Mouse (Mus musculus) A20 (cell line): ENCODE measurements at regions not wholly inside any gene's neighbourhood (a gene's known extent, or its start where the extent isn't known, plus 50 kb on each side); places are given as distances from the start of the nearest gene placed in this dataset.

Source experiments
- DNase-seq: peaks from one replicate; pipeline ENCODE4 v3.0.0-alpha.2; 2011; ENCODE audit warnings: low read depth, low spot score

GRCm38 (mm10) chr14:120146908-120147770 is 104.9 kb upstream of the Oxgr1 start:
- DNase-seq = peak; percentile 3

- no peak for DNase-seq
Measured at GRCm38 (mm10) chr14:120148803-120149202, 106.6 kb upstream of the Oxgr1 start.

- no peak for DNase-seq
Measured at GRCm38 (mm10) chr14:120149341-120149741, 107.1 kb upstream of the Oxgr1 start.

DNA sequence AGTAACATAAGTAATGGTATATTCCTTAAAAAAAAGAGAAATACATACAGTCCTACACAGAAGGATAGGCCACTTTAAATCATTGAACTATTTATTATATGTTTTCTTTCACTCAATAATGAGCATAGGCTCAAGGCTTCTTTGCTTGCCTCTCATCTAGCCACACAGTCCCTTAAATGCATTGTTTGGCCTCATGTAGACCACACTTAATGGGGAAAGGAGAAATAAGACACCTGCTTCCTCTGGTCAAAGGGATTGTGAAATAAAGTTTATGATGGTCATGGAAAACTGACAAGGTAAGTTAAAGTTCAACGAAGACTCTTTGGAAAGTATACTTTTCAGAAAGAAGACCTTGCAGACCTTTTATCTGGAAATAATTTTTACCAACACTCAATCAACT is 108.4 kb upstream of the Oxgr1 start:
- no peak for DNase-seq

DNA sequence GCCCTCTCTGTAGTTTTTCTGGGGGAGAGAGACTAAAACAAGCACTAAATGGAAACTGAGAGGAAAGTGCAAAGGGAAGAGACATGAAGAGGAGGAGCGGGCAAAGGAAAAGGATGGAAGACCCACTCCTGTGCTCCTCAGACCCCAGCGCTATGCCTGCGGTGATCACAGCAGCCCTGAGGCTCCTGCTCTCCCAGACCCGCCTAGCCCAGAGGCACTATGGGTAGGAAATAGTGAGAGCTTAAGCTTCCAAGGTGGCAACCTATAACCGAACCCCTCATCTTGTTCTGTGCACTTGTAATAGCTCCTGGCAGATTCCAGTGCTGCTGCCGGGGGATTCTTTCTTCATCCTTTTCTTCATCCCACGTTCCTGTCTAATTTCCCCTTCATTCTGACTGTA is 112.2 kb upstream of the Oxgr1 start:
- DNase-seq = no peak

DNA sequence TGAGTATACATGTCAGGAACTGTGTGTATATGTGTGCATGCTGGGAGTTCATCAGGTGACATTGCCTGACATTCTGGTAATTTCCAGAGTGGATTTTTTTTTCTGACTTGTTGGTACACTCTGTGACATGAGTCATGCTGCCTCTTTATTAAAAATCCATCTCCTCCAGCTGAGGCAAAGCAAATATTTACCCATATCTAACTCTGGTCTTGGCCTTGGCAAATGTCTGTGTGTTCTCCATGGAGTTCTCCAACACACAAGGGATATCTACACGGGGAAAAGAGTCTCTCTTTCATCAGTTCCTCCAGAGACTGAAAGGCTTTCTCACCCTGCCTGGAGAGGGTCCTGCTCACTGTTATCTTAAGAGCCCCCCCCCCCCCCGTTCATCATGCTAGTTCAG is 111.3 kb upstream of the Mbnl2 start:
- DNase-seq = no peak

GRCm38 (mm10) chr14:120165496-120166045 is 109.9 kb upstream of the Mbnl2 start:
- no peak for DNase-seq

DNA sequence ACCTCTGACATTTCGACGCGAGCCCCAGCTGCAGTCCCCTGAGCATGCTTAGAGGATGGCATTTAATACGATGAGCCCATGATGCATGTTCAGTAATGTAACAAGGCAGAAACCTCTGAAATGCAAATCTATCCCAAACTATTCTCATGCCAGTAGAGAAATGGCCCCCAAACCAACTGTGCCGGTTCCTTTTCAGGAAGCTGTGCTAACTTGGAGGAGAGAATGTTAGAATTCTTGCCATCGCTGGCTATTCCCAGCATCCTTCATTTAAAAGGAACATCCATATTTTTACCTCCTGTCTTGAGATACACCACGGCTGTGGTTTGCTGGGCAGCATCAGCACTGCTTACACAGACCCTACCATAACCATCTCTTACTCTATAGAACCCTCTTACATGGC is 104.7 kb upstream of the Mbnl2 start:
- DNase-seq = no peak

GRCm38 (mm10) chr14:120172058-120172457 is 103.4 kb upstream of the Mbnl2 start:
- no peak for DNase-seq

DNA sequence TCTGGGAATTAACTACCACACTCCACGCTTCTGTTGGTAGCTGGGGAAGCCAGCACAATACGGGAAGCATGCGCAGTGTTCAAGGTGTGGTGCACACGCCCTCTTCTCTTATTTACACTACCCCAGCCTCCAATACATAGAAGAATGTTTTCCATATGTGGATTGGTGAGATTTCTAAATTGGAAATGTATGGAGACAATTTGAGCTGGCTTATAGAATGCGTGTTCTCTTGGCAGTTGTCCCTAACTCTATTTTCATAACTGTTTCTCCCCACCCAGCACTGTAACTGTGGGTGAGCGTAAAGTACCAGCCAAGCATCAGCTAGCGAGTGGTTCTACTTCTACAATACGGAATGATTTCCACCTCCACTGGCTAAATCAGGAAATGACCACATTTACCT is 102.6 kb upstream of the Mbnl2 start:
- no peak for DNase-seq

DNA sequence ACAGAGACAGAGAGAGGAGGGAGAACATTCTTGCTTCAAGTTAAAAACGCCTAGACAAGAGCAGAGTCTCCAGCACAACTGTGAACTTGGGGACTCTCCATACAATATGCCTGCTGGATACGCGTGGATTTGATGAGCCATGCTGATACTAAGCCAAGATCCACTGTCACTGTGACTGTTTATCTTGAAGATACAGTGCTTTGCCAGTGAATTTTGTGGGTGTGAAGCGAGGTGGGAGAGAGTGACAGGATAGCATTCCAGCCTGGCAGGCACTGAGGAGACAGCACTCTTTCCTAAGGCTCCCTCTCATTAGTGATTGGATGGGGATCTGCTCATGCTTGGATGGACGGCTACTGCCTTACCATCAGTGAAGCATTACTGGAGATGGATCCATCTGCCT is 100.9 kb upstream of the Mbnl2 start:
- no peak for DNase-seq

DNA sequence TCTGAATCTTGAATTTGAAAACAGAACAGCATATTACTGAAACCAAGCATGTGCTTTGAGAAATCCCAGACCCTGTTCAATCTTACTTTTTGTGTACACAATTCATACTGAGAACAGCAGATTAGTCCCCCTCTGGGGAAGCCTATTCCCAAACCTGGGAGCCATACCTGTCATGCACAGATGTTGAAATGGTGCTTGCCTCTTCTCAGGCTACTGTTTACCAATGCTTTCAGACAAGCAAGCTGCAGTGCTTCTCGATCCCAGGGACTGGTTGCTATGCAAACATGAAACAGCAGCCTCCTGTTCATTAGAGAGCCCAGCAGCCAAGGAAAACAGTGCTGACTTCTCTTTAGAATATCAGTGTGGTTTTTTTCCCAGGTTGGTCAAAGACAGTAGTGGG is 80.3 kb upstream of the Mbnl2 start:
- DNase-seq = no peak

DNA sequence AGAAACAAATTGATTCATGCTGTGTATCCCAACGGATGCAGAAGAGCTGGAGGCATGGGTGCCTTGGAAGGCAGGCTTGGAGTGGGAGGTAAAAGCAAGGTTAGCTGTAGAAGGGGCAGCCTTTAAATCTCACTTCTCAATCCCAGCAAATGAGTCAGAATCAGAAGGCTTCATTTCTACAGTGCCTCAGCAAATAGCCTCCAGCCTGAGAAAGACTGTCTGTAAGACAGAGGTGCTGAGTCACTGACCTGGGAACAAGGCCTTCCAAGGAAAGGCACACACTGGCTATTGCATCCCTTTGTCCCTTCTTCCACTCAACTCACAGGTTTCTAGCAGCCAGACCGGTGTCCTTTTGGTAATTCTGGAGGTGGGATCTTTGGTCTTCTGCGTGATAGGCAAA is 63.7 kb upstream of the Mbnl2 start:
- DNase-seq = no peak

DNA sequence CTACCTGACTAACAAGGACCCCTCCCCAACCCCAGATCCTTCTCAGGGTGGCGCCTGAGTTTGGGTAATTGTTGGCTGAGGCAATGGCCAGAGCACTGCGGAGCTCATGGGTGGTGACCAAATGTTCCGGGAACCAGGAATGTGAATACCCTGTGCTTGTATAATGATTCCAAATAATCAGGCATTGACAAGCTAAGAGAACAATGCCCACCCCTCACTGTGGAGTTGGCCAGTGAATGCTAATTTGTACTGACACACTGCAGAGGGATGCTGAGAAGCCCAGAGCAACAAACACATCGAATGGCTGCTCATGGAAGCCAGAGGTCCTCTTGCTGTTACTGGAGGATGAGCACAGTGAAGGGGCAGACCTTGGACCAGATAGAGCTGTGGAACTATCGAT is 62.8 kb upstream of the Mbnl2 start:
- no peak for DNase-seq

- DNase-seq = no peak
Measured at GRCm38 (mm10) chr14:120219224-120219623, 56.2 kb upstream of the Mbnl2 start.

GRCm38 (mm10) chr14:120223528-120224201 is 51.8 kb upstream of the Mbnl2 start:
- DNase-seq = no peak

GRCm38 (mm10) chr14:120224202-120224846 is 51.1 kb upstream of the Mbnl2 start:
- no peak for DNase-seq

DNA sequence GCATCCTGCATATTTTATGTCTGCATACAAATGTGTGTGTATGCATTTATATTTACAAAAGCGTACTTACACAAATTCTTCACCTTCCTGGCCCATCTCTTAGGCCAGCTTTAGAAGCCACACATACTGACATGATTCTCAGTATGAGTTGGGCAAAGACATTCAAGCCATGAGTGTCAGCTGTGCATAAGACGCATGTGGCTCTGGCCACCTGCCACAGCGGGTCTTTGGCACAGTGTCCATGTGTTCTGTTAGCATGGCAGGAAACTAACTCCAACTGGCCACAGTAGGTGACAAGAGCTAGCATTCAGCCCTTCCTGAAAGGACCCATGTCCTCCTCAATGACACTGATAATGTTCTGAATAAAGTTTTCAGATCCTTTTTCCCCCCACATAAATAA is 49.8 kb upstream of the Mbnl2 start:
- DNase-seq = no peak
